Mouse (Mus musculus) gastrocnemius, postnatal 14 days (tissue): Measurements from ENCODE around the gene Rab9. TPM values are rescaled to one million over a fixed set of nuclear protein-coding genes. Genes with fewer than 3 reads are reported as not detected.

Experiments used
- DNase-seq: peaks from one replicate; pipeline ENCODE4 v3.0.0; 2021; ENCODE audit warnings: mixed read lengths
- intact Hi-C: fragments of 180-260 bp; cut with DNase I; formaldehyde crosslinking; loops from one replicate; pipeline ENCODE4 v1.15.1; 2025; ENCODE audit warnings: low total_unique reads
- total RNA-seq, 2 experiments: library from RNA; stranded (reverse); gene quantifications; 2 replicates each; pipeline ENCODE4 v1.2.3; 2021

Gene Rab9
- total RNA-seq, 2 experiments from 2014 or later: 17.4 to 22.2 TPM

- intact Hi-C loops: no loop called here
- DNase-seq: no peak
Observed at GRCm38 (mm10) chrX:166468321-166468720, 11.3 kb downstream of the Rab9 start.

- no peak for DNase-seq
- intact Hi-C loops: no loop called here
Observed at GRCm38 (mm10) chrX:166455525-166455924, 24.1 kb downstream of the Rab9 start.

- intact Hi-C loops: no loop called here
Observed at GRCm38 (mm10) chrX:166454331-166454730, 25.3 kb downstream of the Rab9 start.

GRCm38 (mm10) chrX:166453532-166453931 is 26.1 kb downstream of the Rab9 start:
- intact Hi-C loops: no loop called here
- DNase-seq: no peak

More at GRCm38 (mm10) chrX:166454331-166454730, 25.3 kb downstream of the Rab9 start:
- DNase-seq: no peak

- intact Hi-C loops: no loop called here
- DNase-seq: no peak
Observed at GRCm38 (mm10) chrX:166444552-166444951, 35.1 kb downstream of the Rab9 start.

- intact Hi-C loops: no loop called here
- DNase-seq: peak; percentile 86
Observed at GRCm38 (mm10) chrX:166440616-166441063, 39.0 kb downstream of the Rab9 start, which contains the start of gene Ofd1. Gene Ofd1, minus strand, starts transcription at chrX:166440704.

- intact Hi-C loops: no loop called here
- no peak for DNase-seq
Observed at GRCm38 (mm10) chrX:166440036-166440615, 39.5 kb downstream of the Rab9 start, which contains the start of gene Trappc2. Gene Trappc2, plus strand, starts transcription at chrX:166440574.

GRCm38 (mm10) chrX:166434812-166435211 is 44.9 kb downstream of the Rab9 start:
- DNase-seq: no peak
- intact Hi-C loops: no loop called here

- DNase-seq: no peak
- intact Hi-C loops: no loop called here
Observed at GRCm38 (mm10) chrX:166416196-166416595, 63.5 kb downstream of the Rab9 start.

- DNase-seq: no peak
- intact Hi-C loops: no loop called here
Observed at GRCm38 (mm10) chrX:166407865-166408264, 71.8 kb downstream of the Rab9 start.

Other genes with a start within 250 kb of the Rab9 start
- gene Gpm6b, start 241.0 kb downstream of the Rab9 start, total RNA-seq: 10 to 100 TPM in 1 of 2 experiments, 1 to 10 TPM in 1; 5.4 to 10.4 TPM
- 10 to 100 TPM; 17.6 to 18.1 TPM for gene Trappc2, start 39.3 kb downstream of the Rab9 start, total RNA-seq
- gene Ofd1, start 39.2 kb downstream of the Rab9 start, total RNA-seq: 1 to 10 TPM; 4.7 to 6.0 TPM
- gene Tceanc, start 38.7 kb upstream of the Rab9 start, total RNA-seq: 1 to 10 TPM; 3.3 to 4.3 TPM
- gene Egfl6, start 105.9 kb upstream of the Rab9 start, total RNA-seq: 1 to 10 TPM; 4.9 to 5.7 TPM